Mouse (Mus musculus): Measurements from ENCODE around the gene Cacnb1. TPM values are rescaled to one million over a fixed set of nuclear protein-coding genes. Genes with fewer than 3 reads are reported as not detected.

The Cacnb1 gene
- total RNA-seq, 2 experiments from 2014 or later, result 6.9 to 8.4 TPM

DNA sequence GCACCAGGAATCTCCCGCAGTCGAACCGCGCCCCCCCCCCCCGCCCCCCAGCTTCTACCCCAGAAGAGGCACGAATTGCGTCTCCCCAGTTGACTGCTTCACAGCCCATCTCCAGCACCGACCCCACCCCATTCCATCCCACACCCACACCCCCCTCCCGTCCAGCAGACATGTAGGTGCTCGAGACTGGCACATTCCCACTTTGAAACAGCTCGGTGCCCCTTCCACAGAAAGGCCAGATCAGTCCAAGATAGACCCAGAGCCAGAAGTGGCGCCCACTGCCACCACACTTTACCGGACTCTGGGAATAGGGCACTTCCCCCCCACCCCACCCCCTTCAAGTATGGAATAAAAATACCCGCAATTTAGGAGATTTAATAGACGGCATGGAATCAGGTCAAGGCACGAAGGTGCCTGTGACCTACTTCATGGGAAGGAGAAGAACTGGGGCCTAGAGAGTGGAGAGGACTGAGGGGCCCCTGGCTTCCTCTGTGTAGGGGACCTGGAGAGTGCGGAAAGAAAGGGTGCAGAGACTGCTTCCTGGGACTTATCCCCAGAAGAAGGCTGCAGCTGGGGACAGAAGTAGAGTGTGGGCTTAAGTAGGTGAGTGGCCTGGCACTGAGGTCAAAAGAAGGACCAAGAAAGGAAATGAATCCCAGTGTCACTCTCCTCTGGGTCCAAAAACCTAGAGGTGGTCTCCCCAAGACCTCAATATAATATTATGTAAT is 35.9 kb downstream of the Cacnb1 start:
- no peak for DNase-seq

DNA sequence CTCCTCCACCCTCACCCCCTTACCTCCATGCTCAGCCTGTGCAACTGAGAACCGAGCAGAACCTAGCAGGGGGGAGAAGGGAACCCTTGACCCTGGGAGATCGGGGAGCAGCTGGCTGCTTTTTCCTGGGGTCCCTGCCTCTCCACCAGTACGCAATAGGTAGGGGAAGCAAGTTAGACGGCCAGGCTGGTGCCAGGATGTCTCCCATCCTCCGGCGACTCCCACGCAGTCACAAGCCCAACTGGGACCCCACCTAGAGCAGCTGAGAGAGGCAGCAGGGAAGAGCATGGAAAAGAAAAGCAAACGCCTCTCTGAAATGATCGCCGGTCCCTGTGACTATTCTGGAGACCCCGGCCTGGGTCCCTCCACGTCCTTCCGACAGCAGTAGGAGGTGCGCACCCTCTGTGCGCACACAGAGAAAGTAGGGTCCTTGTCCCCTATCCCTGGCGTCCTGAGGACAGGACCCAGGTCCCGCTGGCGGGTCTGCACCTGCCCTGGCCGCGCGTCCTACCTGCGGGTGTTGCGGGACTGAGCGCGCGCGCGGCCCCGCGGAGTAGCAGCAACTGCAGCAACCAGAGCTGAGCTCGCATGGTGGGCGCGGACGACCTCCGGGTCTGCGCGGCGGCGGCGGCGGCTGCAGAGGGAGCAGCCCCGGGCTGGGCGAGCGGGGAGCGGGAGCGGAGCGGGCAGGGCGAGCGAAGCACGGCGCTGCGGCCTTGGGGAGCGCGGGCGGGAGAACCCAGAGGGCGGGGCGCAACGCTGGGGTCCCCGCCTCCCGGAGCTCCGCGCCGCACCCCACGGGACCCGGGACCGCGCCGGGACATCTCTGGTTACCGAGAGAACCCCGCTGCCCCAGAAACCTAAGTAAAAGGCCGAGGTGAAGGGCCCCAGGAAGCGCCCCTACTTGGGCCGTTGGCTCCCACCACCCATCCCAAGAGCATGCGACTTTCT is 36.8 kb downstream of the Cacnb1 start, which contains the start of gene Plxdc1:
Gene Plxdc1 (minus strand): TSS at position 718 of the 951 bp plus-strand sequence.
- DNase-seq, result peak; percentile 82 to 88

DNA sequence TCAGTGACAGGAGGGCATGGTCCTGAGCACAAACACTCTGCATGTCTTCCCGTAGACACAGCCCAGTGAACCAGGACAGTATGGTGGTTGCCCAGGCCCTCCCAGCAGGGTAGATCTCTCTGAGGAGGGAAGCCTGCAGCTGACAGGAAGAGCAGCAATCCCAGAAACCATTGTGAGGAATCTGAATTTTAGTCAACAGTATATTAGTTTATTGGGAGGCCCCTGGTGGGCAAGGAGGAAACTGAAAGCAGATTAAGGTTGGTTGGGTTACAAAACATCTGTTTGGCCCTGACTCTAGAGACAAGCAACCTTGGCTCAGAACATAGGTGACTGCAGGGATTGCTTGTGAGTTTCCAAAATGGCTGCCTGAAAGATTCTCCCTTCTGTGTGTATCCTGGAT is 38.9 kb downstream of the Cacnb1 start:
- no peak for DNase-seq

DNA sequence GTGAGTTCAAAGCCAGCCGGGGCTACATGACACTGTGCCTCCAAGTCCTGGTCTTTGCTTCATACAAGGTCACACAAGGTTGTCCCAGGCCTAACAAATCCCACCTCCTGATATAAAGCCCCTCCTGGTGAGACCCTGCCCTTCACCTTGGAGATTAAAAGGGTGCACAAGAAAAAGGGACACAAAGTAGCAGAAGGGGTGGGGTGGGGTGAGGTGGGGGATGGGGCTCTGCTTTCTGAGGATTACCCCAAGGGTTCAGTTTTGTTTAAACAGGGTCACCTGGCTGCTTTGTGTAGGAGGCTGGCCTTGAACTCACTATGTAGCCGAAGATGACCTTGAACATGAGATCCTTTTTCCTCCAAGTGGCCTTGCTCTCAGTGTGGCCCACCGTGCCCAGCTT is 39.3 kb downstream of the Cacnb1 start:
- no peak for DNase-seq

DNA sequence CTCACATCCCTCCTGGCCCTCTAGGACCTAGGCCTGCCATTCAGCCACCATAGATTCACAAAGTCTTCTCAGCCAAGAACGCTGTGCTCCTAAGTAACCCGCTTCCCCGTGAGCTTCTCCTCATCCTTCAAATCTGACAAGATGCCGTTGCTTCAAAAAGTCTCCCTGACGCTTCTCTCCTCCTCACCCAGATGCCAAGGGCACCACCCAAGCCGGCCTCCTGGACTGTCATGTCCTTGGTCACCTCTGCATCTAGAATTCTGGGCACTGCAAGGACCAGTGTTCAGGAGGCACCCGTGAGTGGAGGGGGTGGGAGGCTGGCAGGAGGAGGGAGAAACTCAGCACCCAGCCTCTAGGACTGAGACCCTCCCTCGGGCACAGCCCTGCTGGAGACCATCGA is 40.1 kb downstream of the Cacnb1 start:
- peak in 1 of 2 experiments; percentile 21 for DNase-seq

DNA sequence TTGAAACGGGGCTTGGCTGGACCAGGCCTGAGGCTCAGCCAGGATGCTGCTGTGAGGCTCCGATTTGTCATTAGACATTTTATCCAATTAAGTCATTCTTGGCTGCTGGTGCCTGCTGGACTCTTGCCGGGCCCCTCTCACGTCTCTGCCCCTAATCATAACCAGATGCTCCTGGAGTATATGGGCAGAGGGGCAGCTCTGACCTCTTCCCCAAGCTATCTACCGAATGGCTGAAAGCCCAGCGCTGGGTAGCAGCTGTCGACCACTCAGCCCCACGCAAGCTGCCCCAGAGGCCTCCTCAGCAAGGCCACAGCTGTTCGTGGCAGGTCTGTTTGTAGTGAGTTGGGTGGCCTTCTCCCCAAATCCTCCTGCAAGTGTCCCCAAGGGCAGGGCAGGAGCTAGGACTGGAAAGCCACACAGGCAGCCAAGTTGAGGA is 42.3 kb downstream of the Cacnb1 start:
- DNase-seq, result peak in 1 of 2 experiments; percentile 23

DNA sequence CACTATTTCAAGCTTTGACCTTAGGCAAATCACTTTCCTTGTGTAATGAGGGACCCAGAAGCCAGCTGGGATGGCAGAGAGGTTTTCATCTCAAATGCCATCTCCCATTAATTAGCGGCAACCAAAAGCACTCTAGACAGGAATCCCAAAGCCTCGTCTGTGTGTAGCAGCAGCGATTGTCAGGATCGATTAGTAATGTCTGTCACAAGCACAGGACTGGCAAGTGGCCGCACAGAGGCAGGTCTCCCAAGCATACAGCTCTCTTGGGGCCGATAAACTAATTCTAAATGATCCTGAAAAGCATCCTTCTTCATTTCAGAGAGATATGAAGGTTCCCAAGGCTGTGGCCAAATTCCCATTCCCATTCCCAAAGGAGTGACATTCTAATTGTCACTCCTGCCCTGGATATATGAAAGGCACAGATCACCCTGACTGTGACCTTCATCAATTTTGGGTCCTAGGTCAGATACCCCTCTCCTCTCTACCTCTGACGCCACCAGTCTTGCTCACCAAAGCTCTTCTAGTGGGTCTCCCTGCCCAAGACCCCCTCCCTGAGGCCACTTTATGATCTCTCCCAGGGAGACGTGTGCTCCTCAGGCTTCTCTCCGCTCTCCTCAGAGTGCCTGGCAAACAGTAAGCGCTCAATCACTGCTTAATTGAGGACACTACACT is 42.9 kb downstream of the Cacnb1 start:
- no peak for DNase-seq

DNA sequence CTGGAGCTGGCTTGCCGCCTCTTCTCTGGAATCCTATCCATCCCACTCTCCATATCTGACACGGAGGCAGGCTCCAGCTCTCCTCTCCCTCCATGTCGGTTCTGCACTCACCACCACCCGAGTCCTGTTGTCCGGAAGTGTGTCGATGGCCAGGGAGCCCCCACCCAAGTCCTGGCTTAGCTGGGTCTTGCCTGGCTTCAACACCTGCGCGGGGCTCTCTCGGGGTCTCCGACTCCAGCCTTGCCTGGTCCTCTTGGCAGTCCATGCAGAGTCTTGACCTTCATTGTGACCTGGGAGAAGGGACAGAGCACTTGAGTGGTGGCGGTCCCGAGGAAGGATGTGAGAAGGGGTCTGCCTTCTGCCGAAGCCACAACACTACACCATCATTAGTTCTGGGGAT is 44.4 kb downstream of the Cacnb1 start:
- no peak for DNase-seq

DNA sequence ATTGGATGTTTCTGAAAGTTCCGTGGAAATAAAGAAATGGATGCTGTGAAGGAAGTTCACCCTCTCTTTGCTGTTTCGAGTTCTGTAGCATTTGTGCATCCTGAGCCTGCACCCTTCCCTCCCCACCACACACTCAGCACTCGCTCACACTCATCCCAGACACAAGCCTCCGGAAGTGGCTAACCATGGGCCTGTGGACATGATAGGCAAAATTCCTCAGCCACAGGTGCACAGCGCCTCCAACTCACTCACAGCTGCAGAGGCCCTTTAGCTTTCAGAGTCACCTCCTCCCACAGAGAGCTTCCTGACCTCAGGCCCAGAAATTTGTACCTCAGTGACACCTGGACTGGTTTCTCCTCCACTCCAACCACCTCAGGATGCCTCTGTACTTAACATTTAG is 45.0 kb downstream of the Cacnb1 start:
- no peak for DNase-seq

DNA sequence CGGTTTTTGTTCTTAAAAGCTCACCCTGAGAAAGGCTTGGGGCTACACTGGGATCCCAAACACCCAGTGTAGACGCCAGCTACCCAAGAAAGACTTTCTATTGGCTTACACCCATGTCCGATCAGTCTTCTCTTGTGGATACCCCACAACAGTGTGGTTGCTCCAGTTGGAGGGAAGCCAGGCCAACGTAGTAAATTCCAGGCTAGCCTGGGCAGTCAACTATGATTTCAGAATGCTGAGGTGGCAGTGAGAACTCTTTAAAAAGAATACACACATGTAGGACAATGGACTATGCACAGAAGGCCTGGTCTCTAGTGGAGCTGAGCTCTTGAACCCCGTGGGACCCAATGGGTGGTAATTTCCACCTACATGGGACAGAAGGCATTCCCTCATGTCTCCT is 48.1 kb downstream of the Cacnb1 start:
- DNase-seq, result no peak

DNA sequence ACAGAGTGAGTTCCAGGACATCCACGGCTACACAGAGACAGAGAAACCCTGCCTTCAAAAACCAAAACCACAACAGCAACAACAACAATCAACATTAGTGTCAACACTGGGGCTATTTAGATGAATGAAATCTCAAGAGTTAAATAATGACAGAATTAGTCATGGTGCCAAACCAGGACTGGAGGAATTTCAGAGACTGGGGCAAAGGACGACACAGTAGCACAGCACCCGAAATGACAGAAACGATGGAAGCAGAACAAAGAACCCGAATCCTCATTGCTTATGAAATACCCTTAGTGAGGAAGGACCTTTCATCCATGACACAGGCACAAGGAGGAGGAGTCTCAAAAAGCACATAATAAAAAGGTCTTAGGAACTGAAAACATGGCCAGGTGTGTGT is 48.7 kb downstream of the Cacnb1 start:
- DNase-seq, result no peak

DNA sequence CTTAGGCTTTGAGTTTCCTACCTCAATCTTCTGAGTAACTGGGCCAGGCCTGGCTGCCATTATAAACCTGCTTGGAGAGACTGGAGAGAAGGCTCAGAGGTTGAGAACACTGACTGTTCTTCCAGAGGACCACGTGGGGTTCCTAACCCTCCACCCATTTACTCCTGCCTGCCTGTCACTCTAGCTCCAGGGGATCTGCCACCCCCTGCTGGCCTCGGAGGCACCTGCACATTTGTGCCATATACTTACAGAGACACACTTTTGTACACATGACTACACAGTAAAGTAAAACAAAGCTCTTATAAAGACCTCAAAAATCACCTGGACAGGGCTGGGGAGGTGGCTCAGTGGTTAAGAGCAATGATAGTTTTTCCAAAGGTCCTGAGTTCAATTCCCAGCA is 50.4 kb downstream of the Cacnb1 start:
- no peak for DNase-seq

DNA sequence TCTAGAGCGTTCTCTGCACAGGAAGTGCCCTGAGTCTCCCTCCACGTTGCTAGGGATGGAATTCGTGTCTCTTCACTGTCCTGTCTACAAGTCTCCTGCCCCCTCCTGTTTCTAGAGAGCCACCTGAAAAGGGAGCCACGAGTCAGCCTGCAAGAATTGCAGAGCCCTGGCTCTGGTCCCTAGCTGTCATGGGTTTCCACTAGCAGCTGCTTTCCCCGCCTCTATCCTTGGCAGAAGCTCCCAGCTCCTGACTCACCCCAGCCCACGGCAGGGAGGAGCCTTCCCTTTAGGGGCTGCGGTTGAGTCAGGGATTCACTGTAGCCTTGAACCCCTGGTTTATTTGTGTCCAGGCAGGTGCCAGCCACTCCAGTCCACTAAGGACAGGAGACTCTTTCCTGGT is 51.6 kb downstream of the Cacnb1 start:
- peak; percentile 92 to 93 for DNase-seq

DNA sequence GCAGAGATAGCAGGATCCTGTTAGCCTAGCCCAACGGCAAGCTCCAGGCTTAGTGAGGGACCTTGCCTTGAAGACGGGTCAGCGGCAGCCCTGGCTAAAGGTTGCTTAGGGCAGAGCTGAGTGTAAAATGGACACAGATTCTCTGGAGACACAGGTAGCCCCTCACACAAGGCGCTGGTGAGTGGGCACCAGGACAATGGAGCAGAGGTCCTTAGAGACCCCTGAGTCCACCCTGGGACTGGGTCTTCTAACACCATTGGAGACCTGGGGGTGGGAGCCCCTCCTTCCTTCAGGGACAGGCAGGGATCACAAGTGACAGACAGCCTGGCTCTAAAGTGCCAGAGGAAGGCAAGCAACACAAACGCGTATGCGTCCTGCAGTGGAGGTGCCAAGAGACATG is 52.1 kb downstream of the Cacnb1 start:
- no peak for DNase-seq

DNA sequence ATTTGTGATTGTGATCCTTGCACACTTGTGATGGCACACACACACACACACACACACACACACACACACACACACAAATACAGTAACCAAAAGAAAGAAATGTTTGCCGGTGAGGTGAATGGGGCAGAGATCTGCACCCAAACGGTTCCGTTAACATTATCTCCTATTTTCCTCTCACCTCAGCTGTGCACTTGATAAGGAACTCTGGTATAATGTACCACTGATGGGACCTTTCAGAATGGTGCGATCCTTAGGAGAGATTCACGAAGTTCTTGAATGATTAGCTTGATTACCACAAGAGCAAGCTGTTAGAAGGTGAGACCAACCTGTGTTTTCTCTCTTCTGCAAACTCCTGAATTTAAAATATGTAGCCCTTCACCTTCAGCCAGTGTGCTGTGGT is 54.4 kb downstream of the Cacnb1 start:
- DNase-seq, result no peak

DNA sequence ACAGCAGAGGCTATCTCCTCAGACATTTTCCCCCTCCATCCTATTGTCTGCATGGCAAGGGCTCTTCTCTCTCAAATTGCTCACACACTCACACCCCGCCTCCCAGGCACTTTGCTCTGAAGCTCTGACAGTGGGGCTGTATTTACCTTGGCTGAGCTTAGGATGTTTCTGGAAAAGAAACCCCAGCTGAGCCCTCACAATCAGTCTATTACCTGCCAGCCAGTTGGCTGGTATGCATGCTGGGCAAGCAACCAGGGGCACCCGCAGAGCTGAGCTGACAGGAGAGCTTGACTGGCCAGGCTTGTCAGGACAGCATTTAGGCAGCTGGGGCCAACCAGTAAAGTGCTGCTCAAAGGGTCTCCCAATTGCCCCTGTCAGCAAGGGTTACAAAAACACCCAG is 55.7 kb downstream of the Cacnb1 start:
- no peak for DNase-seq

DNA sequence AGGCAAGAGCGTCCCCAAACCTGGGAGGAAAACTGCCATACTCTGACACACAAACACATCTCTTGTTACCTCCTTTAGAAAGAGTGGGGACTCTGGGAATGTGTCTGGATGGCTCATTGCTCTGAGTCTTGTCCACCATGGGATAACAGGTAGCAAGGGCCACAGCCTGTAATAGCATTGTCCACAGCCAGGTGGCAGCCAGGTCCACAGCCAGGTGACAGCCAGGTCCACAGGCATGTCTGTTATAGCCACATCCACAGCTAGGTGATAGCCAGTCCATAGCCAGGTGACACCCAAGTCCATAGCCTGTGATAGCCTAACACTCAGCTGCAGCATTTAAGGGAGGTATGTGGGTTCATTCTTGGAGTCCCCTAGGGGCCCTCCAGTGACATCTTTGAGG is 61.9 kb downstream of the Cacnb1 start:
- no peak for DNase-seq

DNA sequence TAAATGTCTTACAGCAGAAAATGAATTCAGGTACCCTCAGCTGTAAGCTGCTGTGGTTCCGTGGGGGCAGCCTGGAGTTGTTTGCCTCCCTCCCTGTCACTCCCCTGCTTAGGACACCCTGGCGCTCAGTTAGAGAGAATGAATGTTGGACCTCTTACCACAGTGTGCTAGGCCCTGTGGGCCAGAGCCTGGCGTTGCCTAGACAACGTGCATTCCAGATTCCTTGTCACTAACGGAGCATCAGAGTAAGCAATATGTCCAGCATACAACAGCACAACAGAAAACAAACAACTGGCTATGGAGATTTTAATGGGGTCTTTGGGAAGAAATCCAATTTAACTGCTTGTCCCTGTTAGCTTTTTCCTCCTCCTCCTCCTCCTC is 63.5 kb downstream of the Cacnb1 start:
- no peak for DNase-seq

DNA sequence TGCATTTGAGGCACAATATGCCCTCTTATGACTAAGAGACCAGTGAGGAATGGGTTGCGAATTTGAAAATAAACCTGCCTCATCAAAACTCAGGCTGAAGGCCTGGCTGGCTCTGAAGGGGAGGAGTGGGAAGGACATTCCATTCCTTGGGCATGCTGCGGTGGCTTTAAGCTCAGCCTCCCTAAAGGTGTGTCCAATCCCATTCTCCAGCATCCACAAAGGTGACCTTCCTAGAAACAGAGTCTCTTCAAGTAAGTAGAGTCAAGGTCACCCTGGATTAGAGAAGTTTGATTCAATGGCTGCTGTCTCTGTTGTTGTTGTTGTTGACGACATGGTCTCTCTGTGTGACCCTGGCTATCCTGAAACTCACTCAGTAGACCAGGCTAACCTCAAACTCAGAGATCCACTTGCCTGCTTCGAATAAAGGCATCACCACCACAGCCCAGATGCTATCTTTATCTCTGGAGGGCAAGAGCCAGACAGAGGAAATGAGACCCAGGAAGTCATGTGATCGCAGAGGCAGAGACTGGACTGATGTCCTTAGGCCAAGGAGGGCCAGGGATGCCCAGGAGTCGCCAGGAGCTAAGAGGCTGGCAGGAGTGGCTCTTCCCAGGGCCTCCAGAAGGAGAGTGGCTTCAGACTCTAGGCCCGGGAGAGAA is 64.1 kb downstream of the Cacnb1 start:
- DNase-seq, result no peak

DNA sequence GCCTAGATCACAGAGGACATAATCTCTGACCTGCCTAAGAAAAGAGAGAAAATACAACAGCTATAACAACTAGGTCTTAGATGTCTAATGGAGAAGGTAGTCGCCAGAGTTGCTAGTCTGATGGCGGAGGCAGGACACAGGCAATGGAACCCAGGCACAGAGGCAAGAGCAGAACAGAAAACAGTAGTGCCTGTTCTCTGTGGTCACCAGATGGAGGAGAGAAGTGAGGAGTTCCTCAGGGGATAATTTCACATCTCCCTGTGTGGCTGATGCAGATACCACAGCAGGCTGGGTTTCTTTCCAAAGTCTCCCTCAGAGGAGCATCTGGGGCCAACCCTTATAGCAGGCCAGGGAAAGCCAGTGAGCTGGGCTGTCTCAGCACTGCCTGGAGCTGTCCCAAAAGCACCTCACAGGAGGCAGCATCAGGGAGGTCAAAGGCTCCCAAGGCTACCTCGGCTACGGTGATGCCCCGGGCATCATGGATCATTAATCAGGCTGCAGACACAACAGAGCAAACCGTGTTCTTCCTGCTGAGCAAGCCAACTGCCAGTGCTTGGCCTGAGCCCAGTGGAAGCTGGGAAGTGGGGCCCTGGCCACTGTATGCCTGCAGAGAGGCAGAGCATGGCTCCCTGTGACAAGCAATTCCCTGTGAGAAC is 65.8 kb downstream of the Cacnb1 start:
- DNase-seq, result peak; percentile 53 to 62

DNA sequence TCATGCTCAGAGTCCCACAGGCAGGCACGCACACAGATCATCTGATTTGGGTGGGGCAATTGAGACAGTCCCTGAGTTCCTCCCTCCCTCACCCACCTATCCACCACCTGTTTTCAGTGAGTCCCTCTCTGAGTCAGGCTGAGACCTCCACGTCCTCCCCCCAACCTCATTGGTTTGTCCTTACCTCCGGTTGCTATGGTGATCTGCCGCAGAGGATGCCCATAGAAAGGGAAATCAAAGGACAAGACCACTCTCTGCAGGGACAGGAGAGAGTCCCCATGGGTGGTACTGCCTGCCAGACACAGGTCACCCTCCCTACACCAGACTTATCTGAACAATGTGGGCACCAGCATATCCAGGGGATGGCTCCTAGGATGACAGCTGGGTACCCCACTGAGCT is 66.9 kb downstream of the Cacnb1 start:
- no peak for DNase-seq

Data from adrenal gland, postnatal 36 days (tissue).